Mouse (Mus musculus) midbrain, embryonic 12.5 days (tissue): ENCODE results near the gene Slc6a11. TPM values are rescaled to one million over a fixed set of nuclear protein-coding genes. Genes with fewer than 3 reads are reported as not detected.

Source experiments
- ATAC-seq: fragments of 200-750 bp; cut with Nextera tagmentation; 2 replicates; pipeline ENCODE4 v1.8.0; 2017; ENCODE audit warnings: low read depth, moderate TSS enrichment, moderate library complexity; ENCODE audit not compliant: low FRiP score
- H3K27ac ChIP-seq: fragments of 300-500 bp; sonication (generic); replicated peaks from 2 replicates; pipeline ENCODE4 v1.5.1; 2016; ENCODE audit warnings: mild to moderate bottlenecking
- H3K27me3 ChIP-seq: fragments of 300-500 bp; sonication (generic); 2 replicates; pipeline ENCODE4 v1.6.1; 2016; ENCODE audit warnings: mild to moderate bottlenecking
- H3K36me3 ChIP-seq: fragments of 300-500 bp; sonication (generic); 2 replicates; pipeline ENCODE4 v1.6.1; 2016
- H3K4me1 ChIP-seq: fragments of 300-500 bp; sonication (generic); 2 replicates; pipeline ENCODE4 v1.6.1; 2016
- H3K4me2 ChIP-seq: fragments of 300-500 bp; sonication (generic); replicated peaks from 2 replicates; pipeline ENCODE4 v1.6.1; 2016; ENCODE audit warnings: mild to moderate bottlenecking, moderate library complexity
- H3K4me3 ChIP-seq: fragments of 300-500 bp; sonication (generic); 2 replicates; pipeline ENCODE4 v1.5.1; 2016; ENCODE audit warnings: mild to moderate bottlenecking
- H3K9ac ChIP-seq: fragments of 300-500 bp; sonication (generic); replicated peaks from 2 replicates; pipeline ENCODE4 v1.6.1; 2016; ENCODE audit warnings: mild to moderate bottlenecking, moderate library complexity
- H3K9me3 ChIP-seq: fragments of 300-500 bp; sonication (generic); 2 replicates; pipeline ENCODE4 v1.6.1; 2016; ENCODE audit warnings: mild to moderate bottlenecking
- WGBS: fragments of 180-500 bp; shearing (Covaris S2); methylation state at CpG from one replicate; pipeline ENCODE4 v1.1.7; 2016; 5-methylcytosine and 5-hydroxymethylcytosine counted together
- polyA plus RNA-seq: library from polyadenylated mRNA; unstranded; fragments of >200 nt; fragmentation: Nextera tagmentation; extraction: Ambion mirVana; gene quantifications from 2 replicates; pipeline ENCODE4 v1.2.1, GENCODE M21; 2016

Slc6a11 gene
- polyA plus RNA-seq, 1 experiment from 2014 or later = 2.2 TPM

- Histone ChIP-seq H3K27me3 (peaks cover 34% of the 10 kb centered on the region), H3K4me2 (no peak overlapping the region), H3K36me3 (no peaks in the 10 kb centered on the region), H3K9me3 (no peaks in the 10 kb centered on the region), H3K9ac (no peak overlapping the region), H3K27ac (no peak overlapping the region), H3K4me3 (no peak overlapping the region), H3K4me1 (peaks cover 28% of the 10 kb centered on the region)
- WGBS = 73% methylated on average over 5 of the region's 5 CpGs
- ATAC-seq = no peak
Measured at GRCm38 (mm10) chr6:114270799-114271198, 139.8 kb downstream of the Slc6a11 start.

GRCm38 (mm10) chr6:114272279-114272678, 141.2 kb downstream of the Slc6a11 start:
- H3K27ac ChIP-seq = no peak overlapping the region
- H3K36me3 ChIP-seq = no peaks in the 10 kb centered on the region
- 86% methylated on average over 15 of the region's 15 CpGs for WGBS
- peaks cover 39% of the 10 kb centered on the region for H3K27me3 ChIP-seq
- H3K9me3 ChIP-seq = no peaks in the 10 kb centered on the region
- H3K9ac ChIP-seq = no peak overlapping the region
- no peak overlapping the region for H3K4me3 ChIP-seq
- peaks cover 28% of the 10 kb centered on the region for H3K4me1 ChIP-seq
- ATAC-seq = no peak
- H3K4me2 ChIP-seq = no peak overlapping the region

- ATAC-seq = peak; percentile 39; the same call in 1 of the 2 replicates
- peaks cover 46% of the 10 kb centered on the region for H3K27me3 ChIP-seq
- H3K4me3 ChIP-seq = no peak overlapping the region
- peaks cover 19% of the 10 kb centered on the region for H3K4me1 ChIP-seq
- no peaks in the 10 kb centered on the region for H3K36me3 ChIP-seq
- H3K27ac ChIP-seq = 0 out of 2 replicates have a peak overlapping the region, but pooled peaks have one; percentile 30
- no peak overlapping the region for H3K4me2 ChIP-seq
- no peak overlapping the region for H3K9ac ChIP-seq
- H3K9me3 ChIP-seq = no peaks in the 10 kb centered on the region
- 57% methylated on average over 14 of the region's 14 CpGs for WGBS
Measured at GRCm38 (mm10) chr6:114273997-114274728, 143.1 kb downstream of the Slc6a11 start.

- no peak overlapping the region for H3K27ac ChIP-seq
- peaks cover 16% of the 10 kb centered on the region for H3K4me1 ChIP-seq
- peaks cover 50% of the 10 kb centered on the region for H3K27me3 ChIP-seq
- no peak overlapping the region for H3K4me3 ChIP-seq
- H3K9ac ChIP-seq = no peak overlapping the region
- H3K4me2 ChIP-seq = no peak overlapping the region
- H3K36me3 ChIP-seq = no peaks in the 10 kb centered on the region
- no peaks in the 10 kb centered on the region for H3K9me3 ChIP-seq
- no peak for ATAC-seq
- 62% methylated on average over 8 of the region's 8 CpGs for WGBS
Measured at GRCm38 (mm10) chr6:114275800-114276199, 144.8 kb downstream of the Slc6a11 start.

GRCm38 (mm10) chr6:114282469-114283277, 151.6 kb downstream of the Slc6a11 start, which contains the start of gene Slc6a1:
Gene Slc6a1, plus strand, starts transcription at chr6:114282635.
- Histone ChIP-seq H3K36me3 (no peaks in the 10 kb centered on the region), H3K9ac (peak within 1 kb of the TSS; percentile 79), H3K9me3 (no peaks in the 10 kb centered on the region), H3K27ac (peak within 1 kb of the TSS; percentile 72), H3K4me3 (peak within 1 kb of the TSS; percentile 64), H3K4me2 (peak within 1 kb of the TSS; percentile 59), H3K27me3 (peaks cover 89% of the 10 kb centered on the region), H3K4me1 (peaks cover 38% of the 10 kb centered on the region)
- peak; percentile 92 for ATAC-seq
- 2% methylated on average over 50 of the region's 51 CpGs for WGBS

GRCm38 (mm10) chr6:114283278-114283770, 152.3 kb downstream of the Slc6a11 start:
- Histone ChIP-seq H3K4me2 (peak overlapping the region; percentile 59), H3K27ac (peak overlapping the region; percentile 72; the same call in 1 of the 2 replicates), H3K4me3 (peak overlapping the region; percentile 64), H3K27me3 (peaks cover 88% of the 10 kb centered on the region), H3K36me3 (no peaks in the 10 kb centered on the region), H3K4me1 (peaks cover 45% of the 10 kb centered on the region), H3K9me3 (no peaks in the 10 kb centered on the region), H3K9ac (peak overlapping the region; percentile 79)
- ATAC-seq = no peak
- WGBS = 12% methylated on average over 8 of the region's 8 CpGs

GRCm38 (mm10) chr6:114283927-114284703, 153.1 kb downstream of the Slc6a11 start:
- H3K4me2 ChIP-seq = peak overlapping the region; percentile 59
- peak overlapping the region; percentile 72 for H3K27ac ChIP-seq
- H3K9ac ChIP-seq = peak overlapping the region; percentile 79
- ATAC-seq = no peak
- peak overlapping the region; percentile 64 for H3K4me3 ChIP-seq
- H3K9me3 ChIP-seq = no peaks in the 10 kb centered on the region
- H3K36me3 ChIP-seq = no peaks in the 10 kb centered on the region
- 41% methylated on average over 10 of the region's 10 CpGs for WGBS
- H3K4me1 ChIP-seq = peaks cover 53% of the 10 kb centered on the region
- H3K27me3 ChIP-seq = peaks cover 85% of the 10 kb centered on the region

- no peak for ATAC-seq
- 37% methylated on average over 4 of the region's 4 CpGs for WGBS
- H3K4me1 ChIP-seq = peaks cover 66% of the 10 kb centered on the region
- no peaks in the 10 kb centered on the region for H3K9me3 ChIP-seq
- H3K36me3 ChIP-seq = no peaks in the 10 kb centered on the region
- no peak overlapping the region for H3K4me3 ChIP-seq
- H3K27ac ChIP-seq = no peak overlapping the region
- H3K4me2 ChIP-seq = peak overlapping the region; percentile 59; the same call in 1 of the 2 replicates
- peaks cover 75% of the 10 kb centered on the region for H3K27me3 ChIP-seq
- H3K9ac ChIP-seq = no peak overlapping the region
Measured at GRCm38 (mm10) chr6:114285424-114285823, 154.4 kb downstream of the Slc6a11 start.

GRCm38 (mm10) chr6:114289106-114289505, 158.1 kb downstream of the Slc6a11 start:
- H3K27ac ChIP-seq = peak overlapping the region; percentile 92
- no peak overlapping the region for H3K9ac ChIP-seq
- H3K36me3 ChIP-seq = no peaks in the 10 kb centered on the region
- 27% methylated on average over 7 of the region's 7 CpGs for WGBS
- peak overlapping the region; percentile 9; the same call in 1 of the 2 replicates for H3K4me2 ChIP-seq
- ATAC-seq = peak; percentile 62
- H3K4me3 ChIP-seq = no peak overlapping the region
- no peaks in the 10 kb centered on the region for H3K9me3 ChIP-seq
- H3K4me1 ChIP-seq = peaks cover 86% of the 10 kb centered on the region
- peaks cover 38% of the 10 kb centered on the region for H3K27me3 ChIP-seq

- Histone ChIP-seq H3K27ac (peak overlapping the region; percentile 92), H3K4me3 (no peak overlapping the region), H3K36me3 (no peaks in the 10 kb centered on the region), H3K9me3 (no peaks in the 10 kb centered on the region), H3K4me2 (peak overlapping the region; percentile 34), H3K9ac (0 out of 2 replicates have a peak overlapping the region, but pooled peaks have one; percentile 15), H3K27me3 (peaks cover 33% of the 10 kb centered on the region), H3K4me1 (peaks cover 84% of the 10 kb centered on the region)
- WGBS = 14% methylated on average over 8 of the region's 8 CpGs
- ATAC-seq = peak; percentile 88
Measured at GRCm38 (mm10) chr6:114290184-114290583, 159.1 kb downstream of the Slc6a11 start.

- Histone ChIP-seq H3K36me3 (no peaks in the 10 kb centered on the region), H3K27me3 (peaks cover 28% of the 10 kb centered on the region), H3K4me2 (peak overlapping the region; percentile 34), H3K27ac (peak overlapping the region; percentile 92), H3K9me3 (no peaks in the 10 kb centered on the region), H3K4me1 (peaks cover 83% of the 10 kb centered on the region), H3K9ac (no peak overlapping the region), H3K4me3 (no peak overlapping the region)
- ATAC-seq = peak; percentile 8; the same call in 1 of the 2 replicates
- 66% methylated on average over 4 of the region's 4 CpGs for WGBS
Measured at GRCm38 (mm10) chr6:114290929-114291328, 159.9 kb downstream of the Slc6a11 start.
